Mouse (Mus musculus) midbrain, embryonic 11.5 days (tissue): ENCODE results near the gene Rprd1b. TPM values are rescaled to one million over a fixed set of nuclear protein-coding genes. Genes with fewer than 3 reads are reported as not detected.
A peak's percentile ranks its signal among the peaks of the same experiment; 100 is the strongest.

Experiments
- ATAC-seq: fragments of 200-750 bp; cut with Nextera tagmentation; 2 replicates; pipeline ENCODE4 v1.8.0; 2017; ENCODE audit warnings: moderate TSS enrichment, moderate library complexity; ENCODE audit not compliant: low FRiP score
- DNase-seq: peaks from one replicate; pipeline ENCODE4 v3.0.0; 2015; ENCODE audit warnings: low spot score; ENCODE audit errors: missing footprints
- H3K27ac ChIP-seq: fragments of 300-500 bp; sonication (generic); 2 replicates; pipeline ENCODE4 v1.5.1; 2014; ENCODE audit warnings: low read depth, low read length
- H3K27me3 ChIP-seq: fragments of 300-500 bp; sonication (generic); 2 replicates; pipeline ENCODE4 v1.6.1; 2014; ENCODE audit warnings: mild to moderate bottlenecking, low read length, moderate library complexity, mixed read lengths; ENCODE audit not compliant: control insufficient read depth, insufficient read depth
- H3K36me3 ChIP-seq: fragments of 300-500 bp; sonication (generic); 2 replicates; pipeline ENCODE4 v1.6.1; 2014; ENCODE audit warnings: mild to moderate bottlenecking, low read length, moderate library complexity, mixed read lengths; ENCODE audit not compliant: control insufficient read depth, insufficient read depth
- H3K4me1 ChIP-seq: fragments of 300-500 bp; sonication (generic); 2 replicates; pipeline ENCODE4 v1.6.1; 2014; ENCODE audit warnings: low read length; ENCODE audit not compliant: control insufficient read depth, insufficient read depth
- H3K4me2 ChIP-seq: fragments of 300-500 bp; sonication (generic); 2 replicates; pipeline ENCODE4 v1.6.1; 2014; ENCODE audit warnings: mild to moderate bottlenecking, moderate library complexity
- H3K4me3 ChIP-seq: fragments of 300-500 bp; sonication (generic); 2 replicates; pipeline ENCODE4 v1.5.1; 2014; ENCODE audit warnings: low read depth, low read length
- H3K9ac ChIP-seq: fragments of 300-500 bp; sonication (generic); 2 replicates; pipeline ENCODE4 v1.6.1; 2014; ENCODE audit warnings: low read length
- H3K9me3 ChIP-seq: fragments of 300-500 bp; sonication (generic); 2 replicates; pipeline ENCODE4 v1.6.1; 2016; ENCODE audit warnings: low read length; ENCODE audit not compliant: control insufficient read depth
- WGBS: fragments of 180-500 bp; shearing (Covaris S2); extraction: QIAGEN DNeasy Blood & Tissue Kit; methylation state at CpG from one replicate; pipeline ENCODE4 v1.1.7; 2014; 5-methylcytosine and 5-hydroxymethylcytosine counted together
- polyA plus RNA-seq: library from polyadenylated mRNA; unstranded; fragments of >200 nt; fragmentation: Nextera tagmentation; extraction: Ambion mirVana; gene quantifications from 2 replicates; pipeline ENCODE4 v1.2.1, GENCODE M21; 2014

The Rprd1b gene
- polyA plus RNA-seq, 1 experiment from 2014 or later: 64.9 TPM

- H3K4me1 ChIP-seq: peaks cover 2% of the 10 kb centered on the region
- H3K9me3 ChIP-seq: no peaks in the 10 kb centered on the region
- no peak overlapping the region for H3K4me3 ChIP-seq
- no peak for ATAC-seq
- no peak for DNase-seq
- H3K36me3 ChIP-seq: no peaks in the 10 kb centered on the region
- no peaks in the 10 kb centered on the region for H3K27me3 ChIP-seq
- no peak overlapping the region for H3K9ac ChIP-seq
- H3K27ac ChIP-seq: no peak overlapping the region
- WGBS: 50% methylated on average over 7 of the region's 7 CpGs
- no peak overlapping the region for H3K4me2 ChIP-seq
These were observed 111.3 kb downstream of the Rprd1b start for GRCm38 (mm10) chr2:158139628-158140027.

- Histone ChIP-seq H3K27ac (no peak overlapping the region), H3K36me3 (no peaks in the 10 kb centered on the region), H3K27me3 (no peaks in the 10 kb centered on the region; the same call in 1 of the 2 replicates), H3K4me3 (no peak overlapping the region), H3K9ac (no peak overlapping the region), H3K4me1 (peaks cover 2% of the 10 kb centered on the region), H3K4me2 (no peak overlapping the region), H3K9me3 (no peaks in the 10 kb centered on the region)
- DNase-seq (no peak), ATAC-seq (no peak)
- WGBS: 88% methylated on average over 5 of the region's 5 CpGs
These were observed 112.4 kb downstream of the Rprd1b start for GRCm38 (mm10) chr2:158140664-158141063.

GRCm38 (mm10) chr2:158141271-158141670 lies 113.0 kb downstream of the Rprd1b start:
- no peaks in the 10 kb centered on the region for H3K36me3 ChIP-seq
- no peak overlapping the region for H3K9ac ChIP-seq
- ATAC-seq (no peak), DNase-seq (no peak)
- no peak overlapping the region for H3K4me2 ChIP-seq
- 79% methylated on average over 7 of the region's 7 CpGs for WGBS
- H3K4me1 ChIP-seq: peaks cover 2% of the 10 kb centered on the region
- H3K27ac ChIP-seq: no peak overlapping the region
- no peaks in the 10 kb centered on the region for H3K9me3 ChIP-seq
- no peak overlapping the region for H3K4me3 ChIP-seq
- no peaks in the 10 kb centered on the region; the same call in 1 of the 2 replicates for H3K27me3 ChIP-seq

- H3K36me3 ChIP-seq: no peaks in the 10 kb centered on the region
- no peaks in the 10 kb centered on the region; the same call in 1 of the 2 replicates for H3K27me3 ChIP-seq
- H3K4me2 ChIP-seq: no peak overlapping the region
- H3K27ac ChIP-seq: no peak overlapping the region
- 90% methylated on average over 7 of the region's 7 CpGs for WGBS
- no peaks in the 10 kb centered on the region for H3K9me3 ChIP-seq
- H3K4me1 ChIP-seq: peaks cover 2% of the 10 kb centered on the region
- no peak overlapping the region for H3K9ac ChIP-seq
- DNase-seq (no peak), ATAC-seq (no peak)
- no peak overlapping the region for H3K4me3 ChIP-seq
These were observed 113.6 kb downstream of the Rprd1b start for GRCm38 (mm10) chr2:158141690-158142440.

DNA sequence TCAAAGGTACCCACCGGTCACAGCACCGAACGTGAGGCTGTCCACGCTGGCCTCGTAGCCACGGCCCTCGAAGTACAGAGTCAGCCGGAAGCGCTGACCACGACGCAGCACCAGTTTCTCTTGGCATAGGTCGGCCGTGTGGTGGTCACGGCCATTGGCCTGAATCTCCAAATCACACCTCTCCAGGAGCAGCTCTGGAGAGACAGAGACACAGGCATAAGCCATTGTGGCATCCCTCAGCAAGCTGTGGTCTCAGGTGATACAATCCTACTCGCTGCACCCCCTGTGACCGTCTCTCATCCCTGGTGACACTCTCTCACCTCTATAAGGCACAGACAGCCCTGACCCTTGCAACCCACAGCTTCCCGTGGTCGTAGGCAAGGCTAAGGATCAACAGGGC lies 114.7 kb downstream of the Rprd1b start:
- no peak overlapping the region for H3K27ac ChIP-seq
- DNase-seq (no peak), ATAC-seq (no peak)
- peaks cover 2% of the 10 kb centered on the region for H3K4me1 ChIP-seq
- H3K36me3 ChIP-seq: no peaks in the 10 kb centered on the region
- no peak overlapping the region for H3K4me2 ChIP-seq
- no peaks in the 10 kb centered on the region for H3K9me3 ChIP-seq
- H3K27me3 ChIP-seq: no peaks in the 10 kb centered on the region; the same call in 1 of the 2 replicates
- H3K9ac ChIP-seq: no peak overlapping the region
- 81% methylated on average over 18 of the region's 18 CpGs for WGBS
- H3K4me3 ChIP-seq: no peak overlapping the region

DNA sequence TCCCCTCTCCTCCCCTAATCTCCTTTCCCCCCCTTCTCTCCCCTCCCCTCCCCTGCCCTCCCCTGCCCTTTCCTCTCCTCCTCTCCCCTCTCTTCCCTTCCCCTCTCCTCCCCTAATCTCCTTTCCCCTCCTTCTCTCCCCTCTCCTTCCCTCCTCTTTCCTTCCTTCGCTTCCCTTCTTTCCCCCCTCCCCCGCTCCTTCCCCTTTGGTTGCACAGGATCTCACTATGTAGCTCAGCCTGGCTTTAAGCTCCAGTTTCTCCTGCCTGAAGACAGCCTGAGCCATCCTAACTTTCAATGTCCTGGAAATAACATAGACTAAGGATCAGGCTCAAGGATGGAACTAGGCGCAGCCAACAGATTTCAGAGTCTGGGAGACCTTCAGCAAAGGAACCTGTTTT lies 115.5 kb downstream of the Rprd1b start:
- Histone ChIP-seq H3K4me1 (peaks cover 2% of the 10 kb centered on the region), H3K27me3 (no peaks in the 10 kb centered on the region; the same call in 1 of the 2 replicates), H3K4me2 (no peak overlapping the region), H3K4me3 (no peak overlapping the region), H3K9me3 (no peaks in the 10 kb centered on the region), H3K27ac (no peak overlapping the region), H3K36me3 (no peaks in the 10 kb centered on the region), H3K9ac (no peak overlapping the region)
- ATAC-seq (no peak), DNase-seq (no peak)
- 50% methylated on average over 3 of the region's 3 CpGs for WGBS

DNA sequence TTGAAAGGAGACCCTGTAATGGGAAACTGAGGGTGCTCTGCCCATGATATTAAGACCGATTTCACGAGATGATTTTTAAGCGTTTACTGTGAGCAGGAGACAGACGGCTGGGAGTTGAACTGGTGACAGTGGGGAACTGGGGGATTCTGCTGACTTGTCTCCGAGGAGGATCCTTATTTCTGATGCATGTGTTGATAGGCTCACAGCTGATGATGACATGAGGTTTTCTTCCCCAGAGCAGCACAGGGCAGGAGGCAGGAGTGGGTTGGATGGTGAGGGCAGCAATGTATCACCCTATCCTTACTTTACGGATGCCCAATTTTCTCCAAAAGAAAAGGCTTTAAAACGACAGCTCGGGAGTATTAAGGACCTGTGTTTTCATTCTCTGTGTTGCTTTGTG lies 116.0 kb downstream of the Rprd1b start:
- H3K9ac ChIP-seq: no peak overlapping the region
- H3K9me3 ChIP-seq: no peaks in the 10 kb centered on the region
- H3K4me2 ChIP-seq: no peak overlapping the region
- no peaks in the 10 kb centered on the region; the same call in 1 of the 2 replicates for H3K27me3 ChIP-seq
- H3K4me3 ChIP-seq: no peak overlapping the region
- ATAC-seq (no peak), DNase-seq (no peak)
- H3K4me1 ChIP-seq: peaks cover 2% of the 10 kb centered on the region
- no peaks in the 10 kb centered on the region for H3K36me3 ChIP-seq
- H3K27ac ChIP-seq: no peak overlapping the region
- WGBS: 46% methylated on average over 8 of the region's 8 CpGs

- H3K4me1 ChIP-seq: peaks cover 2% of the 10 kb centered on the region
- H3K4me2 ChIP-seq: no peak overlapping the region
- no peak overlapping the region for H3K27ac ChIP-seq
- DNase-seq (no peak), ATAC-seq (no peak)
- H3K27me3 ChIP-seq: no peaks in the 10 kb centered on the region; the same call in 1 of the 2 replicates
- no peak overlapping the region for H3K4me3 ChIP-seq
- H3K9me3 ChIP-seq: no peaks in the 10 kb centered on the region
- no peak overlapping the region for H3K9ac ChIP-seq
- WGBS: 86% methylated on average over 6 of the region's 6 CpGs
- H3K36me3 ChIP-seq: no peaks in the 10 kb centered on the region
These were observed 116.6 kb downstream of the Rprd1b start for GRCm38 (mm10) chr2:158144750-158145527.

DNA sequence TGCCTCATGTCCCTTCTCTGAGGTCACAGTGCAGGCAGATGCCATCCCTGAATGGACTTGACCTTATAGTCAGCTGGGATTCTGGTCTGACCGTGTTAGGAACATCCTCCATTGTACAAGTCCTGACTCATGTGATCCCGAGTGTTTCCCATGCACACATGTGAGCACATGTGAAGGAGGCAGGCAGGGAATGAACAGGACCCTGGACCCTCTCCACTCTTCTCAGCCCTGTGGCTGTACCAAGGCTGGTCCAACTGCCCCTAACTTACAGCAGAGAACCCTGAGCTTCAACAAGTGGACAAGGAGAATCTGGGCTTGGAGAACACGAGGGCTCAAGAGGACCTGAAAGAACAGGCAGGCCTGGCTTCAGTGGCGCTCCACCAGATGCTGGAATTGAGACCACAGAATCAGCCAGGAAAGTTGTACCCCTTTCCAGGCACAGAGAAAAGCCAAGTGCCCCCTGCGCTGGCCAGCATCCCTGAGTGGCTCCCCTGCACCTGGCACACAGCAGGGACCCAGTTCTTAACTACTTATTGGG lies 117.3 kb downstream of the Rprd1b start:
- Histone ChIP-seq H3K9ac (peak overlapping the region; percentile 51), H3K4me3 (peak overlapping the region; percentile 31), H3K4me1 (peaks cover 2% of the 10 kb centered on the region), H3K4me2 (peak overlapping the region; percentile 53; the same call in 1 of the 2 replicates), H3K9me3 (no peaks in the 10 kb centered on the region), H3K36me3 (no peaks in the 10 kb centered on the region), H3K27me3 (no peaks in the 10 kb centered on the region; the same call in 1 of the 2 replicates), H3K27ac (no peak overlapping the region)
- WGBS: 64% methylated on average over 5 of the region's 5 CpGs
- no peak for DNase-seq
- no peak for ATAC-seq
